Mouse (Mus musculus): ENCODE measurements around the gene Eya3. TPM values are rescaled to one million over a fixed set of nuclear protein-coding genes. Genes with fewer than 3 reads are reported as not detected.

Eya3 gene
- polyA plus RNA-seq, 1 experiment from 2014 or later = 17.6 TPM

DNA sequence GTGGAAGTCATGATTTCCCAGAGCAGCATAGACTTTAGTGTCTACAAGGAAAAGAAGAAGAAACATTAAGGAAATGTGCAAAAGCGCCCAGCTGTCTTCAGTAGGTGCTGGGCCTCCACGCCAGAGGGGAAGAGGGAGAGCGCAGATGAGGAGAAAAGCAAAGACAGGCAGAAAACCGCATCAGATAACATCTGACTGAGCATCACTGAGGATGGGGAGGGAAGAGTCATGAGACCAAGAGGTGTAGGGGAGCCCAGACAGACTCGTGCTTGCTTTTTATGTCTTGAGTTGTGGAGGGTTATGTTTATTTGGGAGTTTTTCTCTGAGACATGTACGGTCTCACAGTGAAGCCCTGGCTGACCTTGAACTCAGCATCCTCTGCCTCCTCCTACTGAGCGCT, 102.7 kb downstream of the Eya3 start:
- in situ Hi-C loops (cut with MboI; ENCODE audit: low pct_unique_long_range_greater_than_20kb) = no loop called here
- ATAC-seq (no peak), DNase-seq (ENCODE audit: low read depth, low spot score) (no peak)
- TF ChIP-seq CTCF (IDR thresholded peaks at IDR 0.05) = no peak
- ChIA-PET POLR2A (no interaction called here), CTCF (no interaction called here)
- H3K27me3 ChIP-seq = no peaks in the 10 kb centered on the region

DNA sequence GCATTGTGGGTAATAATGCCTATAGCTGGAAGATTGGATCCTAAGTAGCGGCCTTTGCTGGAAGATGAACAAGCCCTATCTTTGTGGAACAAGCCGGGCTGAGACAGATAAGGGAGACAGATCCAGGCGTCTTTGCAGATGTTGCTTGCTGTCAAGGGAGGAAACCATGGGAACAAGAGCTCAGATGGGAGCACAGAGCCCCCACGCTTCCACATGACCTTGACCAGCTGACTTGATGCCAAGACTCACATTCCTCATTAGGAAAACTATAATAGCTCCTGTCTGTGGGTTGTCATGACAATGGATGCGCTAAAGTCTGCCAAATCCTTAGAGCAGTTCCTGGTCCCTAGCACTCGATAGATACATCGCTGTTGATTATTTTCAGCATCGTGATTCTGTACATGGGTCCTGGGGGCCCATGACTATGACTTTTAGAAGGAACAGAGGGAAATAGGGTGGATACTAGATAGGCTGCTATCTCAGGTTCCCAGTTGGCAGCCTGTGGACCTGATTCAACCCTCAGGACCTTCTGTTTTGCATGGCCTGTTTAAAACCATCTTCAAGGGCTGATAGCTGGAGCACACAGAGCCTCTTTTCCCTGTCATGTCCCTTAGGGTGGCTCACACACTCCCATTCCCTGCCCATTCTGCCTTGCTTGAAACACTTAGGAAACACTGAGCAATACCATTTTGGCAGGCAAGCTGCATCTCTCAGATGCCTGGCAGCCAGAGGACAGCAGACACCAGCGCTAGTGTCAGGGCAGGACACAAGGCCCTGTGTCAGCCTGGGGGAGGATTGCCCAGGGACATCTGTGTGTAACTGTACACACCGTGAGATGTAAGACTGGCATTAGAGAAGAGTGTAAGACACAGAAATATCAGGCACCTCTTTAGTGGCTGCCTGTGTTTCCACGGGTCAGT, 105.5 kb downstream of the Eya3 start:
- DNase-seq (ENCODE audit: low read depth, low spot score) = no peak
- POLR2A ChIA-PET = no interaction called here

DNA sequence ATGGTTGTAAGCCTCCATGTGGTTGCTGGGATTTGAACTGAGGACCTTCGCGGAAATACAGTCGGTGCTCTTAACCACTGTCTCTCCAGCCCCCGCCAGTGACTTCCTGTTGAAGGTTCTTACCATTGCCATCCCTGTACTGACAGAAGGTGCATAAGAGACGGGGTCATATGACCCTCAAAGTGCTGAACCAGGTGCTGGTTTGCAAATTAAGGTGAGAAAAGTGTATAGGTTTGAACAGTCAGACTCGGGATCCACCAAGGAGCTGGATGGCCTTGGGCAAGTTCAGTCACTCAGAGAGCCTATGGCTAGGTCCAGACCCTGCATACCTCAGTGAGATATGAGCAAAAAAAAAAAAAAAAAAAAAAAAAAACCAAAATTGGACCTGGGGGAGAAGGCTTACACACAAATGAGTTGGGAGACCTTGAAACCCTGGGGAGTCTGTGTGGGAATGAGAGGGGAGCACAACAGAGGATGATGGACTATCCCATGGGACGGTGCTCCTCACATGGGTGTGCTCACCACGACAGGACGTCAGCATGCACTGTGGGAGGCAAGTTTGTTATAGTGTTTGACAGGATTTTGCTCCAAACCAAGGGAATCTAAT, 108.2 kb downstream of the Eya3 start:
- ChIA-PET POLR2A (no interaction called here), CTCF (no interaction called here)
- no peak for ATAC-seq
- no peaks in the 10 kb centered on the region for H3K27me3 ChIP-seq
- no peak for TF ChIP-seq CTCF (IDR thresholded peaks at IDR 0.05)
- no peak for DNase-seq (ENCODE audit: low read depth, low spot score)
- in situ Hi-C loops (cut with MboI; ENCODE audit: low pct_unique_long_range_greater_than_20kb) = no loop called here

More for the DNA sequence above, 105.5 kb downstream of the Eya3 start:
- no peak for ATAC-seq
- no peaks in the 10 kb centered on the region for H3K27me3 ChIP-seq
- CTCF ChIA-PET = no interaction called here
- in situ Hi-C loops (cut with MboI; ENCODE audit: low pct_unique_long_range_greater_than_20kb) = no loop called here
- TF ChIP-seq CTCF (IDR thresholded peaks at IDR 0.05) = no peak

DNA sequence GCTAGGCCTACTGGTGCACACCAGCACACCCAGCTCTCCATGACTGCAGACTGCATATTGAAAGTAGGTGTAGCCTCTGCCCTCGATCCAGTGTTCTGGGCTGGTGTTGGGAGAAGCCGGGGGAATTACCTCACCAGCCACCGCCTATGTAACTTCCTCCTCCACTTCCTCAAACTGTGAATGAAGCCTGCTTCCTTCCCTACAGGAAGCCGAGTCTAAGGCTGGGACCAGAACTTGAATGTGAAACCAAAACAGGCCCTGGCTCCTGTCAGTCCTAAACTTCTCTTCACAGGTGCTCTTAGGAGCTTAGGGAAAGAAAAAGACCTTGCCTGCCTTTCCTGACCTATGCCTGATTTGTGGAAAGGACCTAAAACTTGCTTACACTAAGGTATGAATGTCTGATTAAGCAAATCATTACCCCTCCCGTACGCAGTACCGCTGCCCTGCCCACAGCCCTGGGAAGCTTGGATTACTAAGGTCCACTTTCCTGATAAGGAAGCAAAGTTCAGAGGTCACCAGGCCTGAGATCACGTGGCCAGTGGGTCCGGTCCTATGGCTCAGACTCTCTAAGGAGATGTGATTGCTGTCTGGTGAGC, 109.0 kb downstream of the Eya3 start:
- ATAC-seq = no peak
- CTCF ChIA-PET = interaction anchor here (0.9 kb wide), 1 partner anchor 24 kb away, joined by 3 read pairs; no protein-coding TSS in a partner anchor
- no peak for DNase-seq (ENCODE audit: low read depth, low spot score)

DNA sequence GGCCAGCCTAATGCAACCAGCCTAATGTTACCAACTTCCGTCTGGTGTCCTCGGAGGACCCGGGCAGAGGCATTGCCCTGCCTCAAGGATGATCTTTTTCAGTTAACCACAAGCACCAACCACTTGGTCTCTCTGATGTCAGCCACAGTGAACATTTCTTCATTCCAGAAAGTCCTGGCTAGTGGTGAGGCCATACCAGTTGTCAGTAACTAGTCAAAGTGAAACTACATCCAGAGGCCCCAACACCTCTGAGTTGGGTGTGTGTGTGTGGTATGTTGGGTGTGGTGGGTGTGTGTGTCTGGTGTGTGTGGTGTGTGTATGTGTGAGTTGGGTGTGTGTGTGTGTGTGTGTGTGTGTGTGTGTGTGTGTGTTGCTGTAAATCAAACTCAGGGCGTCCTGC, 110.0 kb downstream of the Eya3 start:
- POLR2A ChIA-PET = no interaction called here
- ATAC-seq (no peak), DNase-seq (ENCODE audit: low read depth, low spot score) (no peak)
- in situ Hi-C loops (cut with MboI; ENCODE audit: low pct_unique_long_range_greater_than_20kb) = no loop called here
- no peaks in the 10 kb centered on the region for H3K27me3 ChIP-seq
- CTCF ChIA-PET = no interaction called here
- no peak for TF ChIP-seq CTCF (IDR thresholded peaks at IDR 0.05)

More for the DNA sequence above, 109.0 kb downstream of the Eya3 start:
- in situ Hi-C loops (cut with MboI; ENCODE audit: low pct_unique_long_range_greater_than_20kb) = no loop called here
- no peak for TF ChIP-seq CTCF (IDR thresholded peaks at IDR 0.05)
- no peaks in the 10 kb centered on the region for H3K27me3 ChIP-seq
- POLR2A ChIA-PET = no interaction called here

DNA sequence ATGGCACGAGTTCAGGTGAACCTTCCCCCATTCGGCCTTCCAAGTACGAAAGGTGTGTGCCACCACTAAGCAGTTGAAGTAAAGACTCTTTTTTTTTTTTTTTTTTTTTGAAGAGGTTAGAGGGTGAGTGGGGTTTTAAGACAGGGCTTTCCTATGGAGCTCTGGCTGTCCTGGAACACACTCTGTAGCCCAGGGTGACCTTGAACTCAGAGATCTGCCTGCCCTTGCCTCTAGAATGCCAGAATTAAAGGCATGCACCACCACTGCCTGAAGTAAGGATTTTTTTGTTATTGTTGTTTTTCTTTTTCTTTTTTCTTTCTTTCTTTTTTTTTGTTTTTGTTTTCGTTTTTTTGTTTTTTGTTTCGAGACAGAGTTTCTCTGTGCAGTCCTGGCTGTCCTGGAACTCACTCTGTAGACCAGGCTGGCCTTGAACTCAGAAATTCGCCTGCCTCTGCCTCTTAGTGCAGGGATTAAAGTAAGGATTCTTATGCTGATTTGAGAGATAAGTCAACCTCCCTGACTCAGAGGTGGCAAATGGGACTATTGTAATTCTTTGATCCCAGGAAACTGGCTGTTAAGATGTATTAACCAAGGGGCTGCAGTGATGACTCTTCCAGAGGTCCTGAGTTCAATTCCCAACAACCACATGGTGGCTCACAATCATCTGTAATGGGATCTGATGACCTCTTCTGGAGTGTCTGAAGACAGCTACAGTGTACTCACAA, 110.6 kb downstream of the Eya3 start:
- no peak for TF ChIP-seq CTCF (IDR thresholded peaks at IDR 0.05)
- POLR2A ChIA-PET = no interaction called here
- ATAC-seq (no peak), DNase-seq (ENCODE audit: low read depth, low spot score) (no peak)
- no peaks in the 10 kb centered on the region for H3K27me3 ChIP-seq
- in situ Hi-C loops (cut with MboI; ENCODE audit: low pct_unique_long_range_greater_than_20kb) = no loop called here
- CTCF ChIA-PET = no interaction called here

DNA sequence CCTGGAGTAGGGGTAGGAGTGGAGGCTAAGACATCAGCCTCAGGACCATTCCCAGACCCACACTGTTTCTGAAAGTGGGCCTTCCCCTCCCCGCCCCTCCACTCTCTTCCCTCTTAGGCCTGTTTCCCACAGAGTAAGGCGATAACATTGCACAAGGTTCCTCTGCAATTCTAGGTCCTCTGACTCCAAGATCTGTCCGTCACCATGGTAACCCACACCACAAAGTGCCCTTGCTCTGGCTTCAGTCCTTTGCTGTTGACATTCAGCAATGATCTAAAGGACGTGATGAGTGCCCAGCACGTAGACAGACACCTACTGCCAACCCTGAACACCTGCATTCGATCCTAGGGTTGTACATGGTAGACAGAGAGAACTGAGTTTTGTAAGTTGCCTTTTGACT, 114.2 kb downstream of the Eya3 start:
- ChIA-PET POLR2A (no interaction called here), CTCF (no interaction called here)
- no peak for ATAC-seq
- no peak for TF ChIP-seq CTCF (IDR thresholded peaks at IDR 0.05)
- in situ Hi-C loops (cut with MboI; ENCODE audit: low pct_unique_long_range_greater_than_20kb) = no loop called here
- no peak for DNase-seq (ENCODE audit: low read depth, low spot score)
- no peaks in the 10 kb centered on the region for H3K27me3 ChIP-seq

DNA sequence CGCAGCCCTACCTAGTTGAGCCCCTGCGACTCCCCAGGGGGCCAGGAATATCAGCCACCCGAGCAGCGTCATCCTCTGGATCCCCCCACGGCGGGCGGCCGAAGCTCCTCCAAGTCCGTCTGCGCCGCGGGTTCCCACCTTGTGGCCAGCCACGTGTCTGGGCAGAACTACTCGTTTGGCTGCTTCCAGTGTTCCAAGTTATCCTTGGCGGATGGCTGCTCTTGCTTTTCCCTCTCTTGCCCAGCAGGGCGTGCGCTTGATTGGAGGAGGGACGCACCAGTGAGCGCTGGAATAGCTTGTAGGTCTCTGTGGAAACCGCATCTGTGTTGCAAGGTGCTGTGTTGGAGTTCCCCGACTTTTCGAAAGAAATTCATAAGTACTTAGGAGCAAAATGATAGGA, 118.2 kb downstream of the Eya3 start, which contains the start of gene Smpdl3b:
TSS of gene Smpdl3b (minus strand) at position 279 of the 400 bp plus-strand sequence.
- CTCF ChIA-PET = interaction anchor here (1.5 to 2.1 kb wide), 3 partner anchors 12 to 67 kb away, joined by 4 to 7 read pairs (median 5); partner anchors contain the start of gene Rpa2
- H3K27me3 ChIP-seq = no peaks in the 10 kb centered on the region
- peak; percentile 36 for TF ChIP-seq CTCF (IDR thresholded peaks at IDR 0.05)
- DNase-seq (ENCODE audit: low read depth, low spot score) = peak; percentile 66
- POLR2A ChIA-PET = no interaction called here
- ATAC-seq = peak; percentile 92
- in situ Hi-C loops (cut with MboI; ENCODE audit: low pct_unique_long_range_greater_than_20kb) = no loop called here

DNA sequence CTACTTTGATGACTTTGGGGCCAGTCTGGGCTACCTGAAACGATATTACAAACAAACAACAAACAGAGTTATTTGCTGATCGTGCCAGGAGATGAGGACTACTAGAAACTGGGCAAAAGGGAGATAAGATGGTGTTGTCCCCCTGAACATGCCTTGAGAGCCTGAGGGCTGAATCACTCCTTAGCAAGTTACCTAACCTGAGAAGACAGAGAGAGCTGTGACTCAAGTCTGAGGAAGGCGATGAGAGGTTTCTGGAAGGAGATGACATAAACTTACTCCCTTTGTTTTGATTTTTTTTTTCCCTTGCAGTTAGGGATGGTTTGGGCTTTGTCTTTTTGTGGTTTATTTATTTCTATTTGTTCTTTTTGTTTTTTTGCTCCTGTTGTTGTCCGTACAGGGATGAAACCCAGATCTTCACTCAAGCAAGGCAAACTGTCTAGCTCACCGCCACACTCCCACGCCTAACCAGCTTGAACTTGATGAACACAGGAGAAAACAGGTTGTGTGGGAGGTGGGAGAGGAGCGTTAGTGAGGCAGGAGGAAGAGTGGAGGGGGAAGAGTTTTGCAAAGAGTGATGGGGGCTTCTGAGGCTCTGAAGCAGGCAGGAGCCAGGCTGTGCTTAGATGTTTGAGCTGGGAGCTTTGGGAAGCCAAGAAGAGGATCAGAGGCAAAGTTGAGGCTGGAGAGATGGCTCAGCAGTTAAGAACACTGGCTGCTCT, 119.0 kb downstream of the Eya3 start:
- in situ Hi-C loops (cut with MboI; ENCODE audit: low pct_unique_long_range_greater_than_20kb) = no loop called here
- no peaks in the 10 kb centered on the region for H3K27me3 ChIP-seq
- ATAC-seq (peak; percentile 69), DNase-seq (ENCODE audit: low read depth, low spot score) (peak; percentile 28)
- ChIA-PET POLR2A (no interaction called here), CTCF (interaction anchor here (1.5 to 2.1 kb wide), 3 partner anchors 11 to 66 kb away, joined by 4 to 7 read pairs (median 5); partner anchors contain the start of gene Rpa2)
- TF ChIP-seq CTCF (IDR thresholded peaks at IDR 0.05) = no peak

DNA sequence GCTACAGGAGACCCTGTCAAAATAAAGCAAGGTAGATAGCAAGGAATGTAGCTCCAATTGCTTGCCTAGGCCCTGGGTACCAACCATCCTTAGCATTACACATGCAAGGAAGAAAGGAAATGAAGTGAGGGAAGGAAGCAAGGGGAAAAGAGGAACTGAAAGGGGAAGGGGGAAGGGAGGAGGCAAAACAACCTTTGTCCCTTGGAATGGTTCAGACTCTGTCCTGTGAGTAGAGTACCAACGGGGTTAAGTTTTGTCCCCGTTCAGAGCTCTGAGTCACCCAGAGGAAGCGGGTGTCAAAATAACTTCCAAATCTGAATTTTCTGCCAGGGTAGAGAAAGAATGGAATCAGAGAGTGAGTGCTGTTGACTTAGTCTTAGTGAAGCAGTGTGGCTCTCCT, 121.5 kb downstream of the Eya3 start:
- TF ChIP-seq CTCF (IDR thresholded peaks at IDR 0.05) = no peak
- in situ Hi-C loops (cut with MboI; ENCODE audit: low pct_unique_long_range_greater_than_20kb) = no loop called here
- DNase-seq (ENCODE audit: low read depth, low spot score) (no peak), ATAC-seq (no peak)
- CTCF ChIA-PET = no interaction called here
- H3K27me3 ChIP-seq = no peaks in the 10 kb centered on the region
- POLR2A ChIA-PET = no interaction called here
